In the genomic region with DNA sequence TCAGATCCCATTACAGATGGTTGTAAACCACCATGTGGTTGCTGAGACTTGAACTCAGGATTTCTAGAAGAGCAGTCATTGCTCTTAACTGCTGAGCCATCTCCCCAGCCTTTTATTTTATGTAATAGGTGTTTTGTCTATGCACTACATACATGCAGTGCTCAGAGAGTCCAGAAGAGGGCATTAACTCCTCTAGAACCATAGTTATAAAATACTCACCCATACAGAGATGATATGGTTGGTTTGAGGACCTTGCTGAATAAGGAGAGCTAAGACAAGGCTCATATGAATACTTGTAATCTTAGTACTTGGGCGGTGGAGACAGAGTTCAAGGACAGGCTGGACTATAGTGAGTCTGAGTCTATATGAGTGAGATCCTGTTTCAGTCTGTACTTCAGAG, we compare ENCODE assay signal across 9 mouse cellular contexts. TPM values are rescaled to one million over a fixed set of nuclear protein-coding genes. Genes with fewer than 3 reads are reported as not detected.
DNase-seq lines count a peak whose midpoint lies in the region; ATAC-seq and TF ChIP-seq lines count a peak whose summit lies in the region.
"Had no signal": no experiment of that assay in that cellular context is flagged by ENCODE, and none has a peak within 500 bp of the region (broad histone marks: within the 10 kb centered on the region; RNA-seq: fewer than 3 reads in every experiment).

No protein-coding gene starts in this region.

- no peaks in the 10 kb centered on the region for H3K9me3 ChIP-seq in hindbrain, embryonic 14.5 days (ENCODE audit: control insufficient read depth, low read length)
- no peaks in the 10 kb centered on the region for H3K9me3 ChIP-seq in hindbrain, embryonic 16.5 days (ENCODE audit: control insufficient read depth, low read length)
- H3K9me3 ChIP-seq: limb, embryonic 12.5 days had no signal

- no peak overlapping the region for H3K4me2 ChIP-seq in hindbrain, embryonic 14.5 days (replicated peaks)
- no peak overlapping the region for H3K4me2 ChIP-seq in hindbrain, embryonic 16.5 days (ENCODE audit: low read length)
- H3K4me2 ChIP-seq: limb, embryonic 12.5 days had no signal

- no peak overlapping the region for H3K4me3 ChIP-seq in hindbrain, embryonic 14.5 days (replicated peaks; ENCODE audit: low read length)
- H3K4me3 ChIP-seq in hindbrain, embryonic 16.5 days (ENCODE audit: low read length): no peak overlapping the region
- no peak overlapping the region for H3K4me3 ChIP-seq in layer of hippocampus, adult 2 months
- H3K4me3 ChIP-seq: limb, embryonic 12.5 days had no signal

- peak; percentile 87 for TF ChIP-seq CTCF in layer of hippocampus, adult 2 months (conservative IDR thresholded peaks at IDR 0.05)

- peaks cover 64% of the 10 kb centered on the region for H3K36me3 ChIP-seq in hindbrain, embryonic 14.5 days (replicated peaks; ENCODE audit: control insufficient read depth, insufficient read depth)
- H3K36me3 ChIP-seq in hindbrain, embryonic 16.5 days (ENCODE audit: control insufficient read depth, insufficient read depth, low read length): peaks cover 23% of the 10 kb centered on the region

- WGBS in hindbrain, embryonic 14.5 days: 100% methylated on average over 1 of the region's 1 CpGs
- 97% methylated on average over 1 of the region's 1 CpGs for WGBS in hindbrain, embryonic 16.5 days

- no peaks in the 10 kb centered on the region for H3K27me3 ChIP-seq in hindbrain, embryonic 14.5 days (ENCODE audit: control insufficient read depth, insufficient read depth, low read length)
- no peaks in the 10 kb centered on the region for H3K27me3 ChIP-seq in hindbrain, embryonic 16.5 days (replicated peaks; ENCODE audit: control insufficient read depth, insufficient read depth, low read length)
- H3K27me3 ChIP-seq: limb, embryonic 12.5 days had no signal

- no peak overlapping the region for H3K9ac ChIP-seq in hindbrain, embryonic 14.5 days
- H3K9ac ChIP-seq in hindbrain, embryonic 16.5 days (ENCODE audit: low read depth, low read length): no peak overlapping the region
- H3K9ac ChIP-seq: limb, embryonic 12.5 days had no signal

- H3K27ac ChIP-seq in hindbrain, embryonic 14.5 days: no peak overlapping the region
- no peak overlapping the region for H3K27ac ChIP-seq in hindbrain, embryonic 16.5 days (ENCODE audit: low read depth, low read length)
- no peak overlapping the region for H3K27ac ChIP-seq in layer of hippocampus, adult 2 months
- H3K27ac ChIP-seq: limb, embryonic 12.5 days had no signal

- DNase-seq in hindbrain, embryonic 14.5 days (ENCODE audit: low spot score): peak; percentile 53
- peak; percentile 84 for DNase-seq in CD4-positive, CD25-positive, alpha-beta regulatory T cell, adult 2 months (ENCODE audit: low read depth, low spot score)
- peak; percentile 74 for DNase-seq in adrenal gland, postnatal 14 days
- peak; percentile 46 to 51 for DNase-seq in layer of hippocampus, adult 2 months (ENCODE audit: low spot score in 2 of 2)
- peak; percentile 70 for DNase-seq in retina, postnatal 1 day
- no peak for DNase-seq in neural tube, embryonic 10.5 days (ENCODE audit: extremely low spot score, low spot score)

- no peaks in the 10 kb centered on the region for H3K4me1 ChIP-seq in hindbrain, embryonic 14.5 days (replicated peaks; ENCODE audit: control insufficient read depth, insufficient read depth, low read length)
- no peaks in the 10 kb centered on the region for H3K4me1 ChIP-seq in hindbrain, embryonic 16.5 days (ENCODE audit: control insufficient read depth, insufficient read depth, low read depth, low read length)
- H3K4me1 ChIP-seq: limb, embryonic 12.5 days had no signal

- no peak for ATAC-seq in hindbrain, embryonic 14.5 days (ENCODE audit: low FRiP score)
- ATAC-seq in hindbrain, embryonic 16.5 days: no peak
- ATAC-seq in erythroid progenitor cell, adult 5-6 weeks (replicated peaks; ENCODE audit: low FRiP score, poor library complexity, severe bottlenecking): peak; percentile 83

RNA-seq across cellular contexts. Expression of a gene that starts 15.6 kb away (rescaled TPM):
- polyA plus RNA-seq in hindbrain, embryonic 14.5 days (2014; fragmentation: Nextera tagmentation; extraction: Ambion mirVana): 28.2 and 29.7 TPM in 2 replicates
- 19.6 and 20.7 TPM in 2 replicates for polyA plus RNA-seq in hindbrain, embryonic 16.5 days (2015; fragmentation: Nextera tagmentation; extraction: Ambion mirVana)
- total RNA-seq in adrenal gland, postnatal 14 days (2021): 50.6 and 55.0 TPM in 2 replicates
- total RNA-seq in erythroid progenitor cell, adult 5-6 weeks (2015; ENCODE audit: low replicate concordance): 71.7 and 122 TPM in 2 replicates
- total RNA-seq in erythroid progenitor cell, adult 5-6 weeks (2017; ENCODE audit: low replicate concordance): 59.9 and 75.3 TPM in 2 replicates
- total RNA-seq in layer of hippocampus, adult 2 months (2021): 10 to 100 TPM; 32.2 to 33.1 TPM
